Mouse (Mus musculus) stomach, embryonic 16.5 days (tissue): ENCODE results near the gene Lsm4. TPM values are rescaled to one million over a fixed set of nuclear protein-coding genes. Genes with fewer than 3 reads are reported as not detected.

ENCODE experiments used
- ATAC-seq: fragments of 200-750 bp; cut with Nextera tagmentation; 2 replicates; pipeline ENCODE4 v1.8.0; 2017; ENCODE audit warnings: moderate number of reproducible peaks, moderate TSS enrichment; ENCODE audit not compliant: insufficient read depth, low FRiP score
- H3K27ac ChIP-seq: fragments of 300-500 bp; sonication (generic); 2 replicates; pipeline ENCODE4 v1.5.1; 2014; ENCODE audit warnings: low read length
- H3K27me3 ChIP-seq: fragments of 300-500 bp; sonication (generic); 2 replicates; pipeline ENCODE4 v1.6.1; 2014; ENCODE audit warnings: low read length, control low read depth, mixed read lengths; ENCODE audit not compliant: control insufficient read depth, insufficient read depth
- H3K36me3 ChIP-seq: fragments of 300-500 bp; sonication (generic); 2 replicates; pipeline ENCODE4 v1.6.1; 2014; ENCODE audit warnings: low read length; ENCODE audit not compliant: control insufficient read depth, insufficient read depth
- H3K4me1 ChIP-seq: fragments of 300-500 bp; sonication (generic); 2 replicates; pipeline ENCODE4 v1.6.1; 2014; ENCODE audit warnings: low read length, control low read depth, mixed read lengths; ENCODE audit not compliant: control insufficient read depth, insufficient read depth
- H3K4me2 ChIP-seq: fragments of 300-500 bp; sonication (generic); 2 replicates; pipeline ENCODE4 v1.6.1; 2014; ENCODE audit warnings: low read depth, low read length, mixed read lengths
- H3K4me3 ChIP-seq: fragments of 300-500 bp; sonication (generic); replicated peaks from 2 replicates; pipeline ENCODE4 v1.5.1; 2014; ENCODE audit warnings: mild to moderate bottlenecking, low read length
- H3K9ac ChIP-seq: fragments of 300-500 bp; sonication (generic); 2 replicates; pipeline ENCODE4 v1.6.1; 2014; ENCODE audit warnings: low read length
- H3K9me3 ChIP-seq: fragments of 300-500 bp; sonication (generic); replicated peaks from 2 replicates; pipeline ENCODE4 v1.6.1; 2016; ENCODE audit warnings: low read length, control low read depth; ENCODE audit not compliant: control insufficient read depth
- WGBS: fragments of 180-500 bp; shearing (Covaris S2); extraction: QIAGEN DNeasy Blood & Tissue Kit; methylation state at CpG from one replicate; pipeline ENCODE4 v1.1.7; 2014; 5-methylcytosine and 5-hydroxymethylcytosine counted together
- polyA plus RNA-seq: library from polyadenylated mRNA; unstranded; fragments of >200 nt; fragmentation: Nextera tagmentation; extraction: Ambion mirVana; gene quantifications from 2 replicates; pipeline ENCODE4 v1.2.1, GENCODE M21; 2015

The Lsm4 gene
- polyA plus RNA-seq, 1 experiment from 2014 or later, result 173 TPM

- Histone ChIP-seq H3K27me3 (no peaks in the 10 kb centered on the region), H3K9me3 (no peaks in the 10 kb centered on the region), H3K4me2 (no peak overlapping the region), H3K4me3 (no peak overlapping the region), H3K27ac (peak overlapping the region; percentile 83), H3K9ac (peak overlapping the region; percentile 38; the same call in 1 of the 2 replicates), H3K36me3 (peaks cover 12% of the 10 kb centered on the region; the same call in 1 of the 2 replicates), H3K4me1 (peaks cover 30% of the 10 kb centered on the region)
- peak; percentile 24; the same call in 1 of the 2 replicates for ATAC-seq
- WGBS, result 54% methylated on average over 3 of the region's 3 CpGs
Measured at GRCm38 (mm10) chr8:70680039-70680438, 7.0 kb downstream of the Lsm4 start.

GRCm38 (mm10) chr8:70681410-70681809, 8.4 kb downstream of the Lsm4 start:
- H3K27me3 ChIP-seq, result no peaks in the 10 kb centered on the region
- ATAC-seq, result 0 out of 2 replicates have a peak, but pooled peaks have one; percentile 26
- H3K9me3 ChIP-seq, result no peaks in the 10 kb centered on the region
- 58% methylated on average over 3 of the region's 3 CpGs for WGBS
- no peak overlapping the region for H3K4me3 ChIP-seq
- peaks cover 30% of the 10 kb centered on the region for H3K4me1 ChIP-seq
- H3K4me2 ChIP-seq, result no peak overlapping the region
- peak overlapping the region; percentile 74 for H3K27ac ChIP-seq
- H3K9ac ChIP-seq, result peak overlapping the region; percentile 73; the same call in 1 of the 2 replicates
- H3K36me3 ChIP-seq, result peaks cover 12% of the 10 kb centered on the region; the same call in 1 of the 2 replicates

GRCm38 (mm10) chr8:70682193-70682592, 9.1 kb downstream of the Lsm4 start:
- 3% methylated on average over 19 of the region's 19 CpGs for WGBS
- Histone ChIP-seq H3K27ac (peak overlapping the region; percentile 74), H3K9ac (peak overlapping the region; percentile 73), H3K4me1 (peaks cover 30% of the 10 kb centered on the region), H3K4me3 (peak overlapping the region; percentile 14), H3K4me2 (peak overlapping the region; percentile 45), H3K27me3 (no peaks in the 10 kb centered on the region), H3K36me3 (peaks cover 12% of the 10 kb centered on the region; the same call in 1 of the 2 replicates), H3K9me3 (no peaks in the 10 kb centered on the region)
- ATAC-seq, result peak; percentile 83

- Histone ChIP-seq H3K4me2 (peak overlapping the region; percentile 45; the same call in 1 of the 2 replicates), H3K9me3 (no peaks in the 10 kb centered on the region), H3K9ac (peak overlapping the region; percentile 73), H3K4me3 (no peak overlapping the region), H3K36me3 (peaks cover 10% of the 10 kb centered on the region; the same call in 1 of the 2 replicates), H3K4me1 (peaks cover 33% of the 10 kb centered on the region), H3K27me3 (no peaks in the 10 kb centered on the region), H3K27ac (peak overlapping the region; percentile 74)
- ATAC-seq, result no peak
- WGBS, result 68% methylated on average over 3 of the region's 3 CpGs
Measured at GRCm38 (mm10) chr8:70682692-70683091, 9.6 kb downstream of the Lsm4 start.

- Histone ChIP-seq H3K36me3 (peaks cover 3% of the 10 kb centered on the region; the same call in 1 of the 2 replicates), H3K4me1 (peaks cover 31% of the 10 kb centered on the region), H3K9ac (no peak overlapping the region), H3K27ac (no peak overlapping the region), H3K4me2 (no peak overlapping the region), H3K4me3 (no peak overlapping the region), H3K9me3 (no peaks in the 10 kb centered on the region), H3K27me3 (no peaks in the 10 kb centered on the region)
- 57% methylated on average over 7 of the region's 7 CpGs for WGBS
- no peak for ATAC-seq
Measured at GRCm38 (mm10) chr8:70684291-70684690, 11.2 kb downstream of the Lsm4 start.

GRCm38 (mm10) chr8:70687576-70687975, 14.5 kb downstream of the Lsm4 start:
- no peak for ATAC-seq
- no peaks in the 10 kb centered on the region for H3K9me3 ChIP-seq
- no peak overlapping the region for H3K27ac ChIP-seq
- H3K4me3 ChIP-seq, result no peak overlapping the region
- H3K9ac ChIP-seq, result peak overlapping the region; percentile 32; the same call in 1 of the 2 replicates
- H3K4me2 ChIP-seq, result no peak overlapping the region
- H3K27me3 ChIP-seq, result no peaks in the 10 kb centered on the region
- H3K36me3 ChIP-seq, result no peaks in the 10 kb centered on the region
- WGBS, result 58% methylated on average over 8 of the region's 8 CpGs
- H3K4me1 ChIP-seq, result peaks cover 28% of the 10 kb centered on the region

DNA sequence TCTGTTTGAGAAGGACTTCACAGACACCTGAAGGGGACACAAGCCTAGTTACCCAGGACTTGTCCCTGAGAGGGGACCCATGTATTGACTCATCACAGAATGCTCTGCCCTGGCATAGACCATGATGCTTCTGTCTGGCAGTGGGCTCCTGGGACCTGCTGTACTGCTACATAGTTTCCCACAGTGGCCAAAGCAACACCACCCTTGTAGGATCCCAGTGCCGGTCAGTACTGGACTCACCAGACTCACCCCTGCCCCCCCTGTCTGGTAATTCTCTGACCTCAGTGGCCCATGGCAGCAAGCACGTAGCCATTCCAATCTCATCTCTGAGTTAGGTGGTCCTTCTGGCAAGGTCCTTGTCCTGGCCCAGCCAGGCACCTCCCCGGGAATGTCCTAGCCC, 15.1 kb downstream of the Lsm4 start:
- Histone ChIP-seq H3K4me3 (no peak overlapping the region), H3K4me2 (no peak overlapping the region), H3K36me3 (no peaks in the 10 kb centered on the region), H3K9ac (peak overlapping the region; percentile 32; the same call in 1 of the 2 replicates), H3K27me3 (no peaks in the 10 kb centered on the region), H3K27ac (no peak overlapping the region; the same call in 1 of the 2 replicates), H3K9me3 (no peaks in the 10 kb centered on the region), H3K4me1 (peaks cover 25% of the 10 kb centered on the region)
- no peak for ATAC-seq
- 94% methylated on average over 3 of the region's 3 CpGs for WGBS

GRCm38 (mm10) chr8:70689892-70690390, 16.9 kb downstream of the Lsm4 start:
- no peak overlapping the region for H3K27ac ChIP-seq
- no peaks in the 10 kb centered on the region for H3K27me3 ChIP-seq
- H3K36me3 ChIP-seq, result no peaks in the 10 kb centered on the region
- no peak overlapping the region for H3K9ac ChIP-seq
- H3K4me3 ChIP-seq, result no peak overlapping the region
- no peak for ATAC-seq
- H3K4me2 ChIP-seq, result no peak overlapping the region
- H3K9me3 ChIP-seq, result no peaks in the 10 kb centered on the region
- peaks cover 25% of the 10 kb centered on the region for H3K4me1 ChIP-seq
- WGBS, result 68% methylated on average over 5 of the region's 5 CpGs

GRCm38 (mm10) chr8:70691230-70691629, 18.2 kb downstream of the Lsm4 start:
- H3K27ac ChIP-seq, result 0 out of 2 replicates have a peak overlapping the region, but pooled peaks have one; percentile 44
- ATAC-seq, result no peak
- peak overlapping the region; percentile 38 for H3K4me3 ChIP-seq
- H3K4me1 ChIP-seq, result peaks cover 36% of the 10 kb centered on the region
- peak overlapping the region; percentile 66 for H3K4me2 ChIP-seq
- WGBS, result 62% methylated on average over 4 of the region's 4 CpGs
- peak overlapping the region; percentile 65 for H3K9ac ChIP-seq
- H3K9me3 ChIP-seq, result no peaks in the 10 kb centered on the region
- no peaks in the 10 kb centered on the region for H3K36me3 ChIP-seq
- H3K27me3 ChIP-seq, result no peaks in the 10 kb centered on the region
